16 mouse cellular contexts compared by ENCODE assay signal in the genomic region with DNA sequence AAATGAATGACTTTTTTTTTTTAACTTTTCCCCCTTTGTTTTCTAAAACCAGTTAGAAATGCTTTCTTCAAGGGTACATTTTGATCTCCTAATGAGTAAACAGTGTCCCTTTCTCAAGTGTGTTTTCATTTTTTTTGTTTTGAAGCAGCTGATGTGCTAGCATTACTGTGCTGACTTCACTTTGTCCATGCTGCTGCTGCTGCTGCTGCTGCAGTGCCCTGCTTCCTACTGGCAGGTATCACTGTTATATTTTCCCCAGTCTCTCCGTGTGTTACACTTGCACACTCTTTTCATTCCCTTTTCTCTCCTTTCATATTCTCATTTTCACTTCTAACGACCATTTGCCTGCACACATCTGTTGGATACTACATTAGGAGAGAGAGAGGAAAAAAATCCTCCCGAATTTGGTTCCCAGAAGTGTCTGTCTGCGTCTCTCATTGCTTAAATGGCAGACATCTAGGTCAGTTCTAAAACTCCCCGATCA.
DNase-seq lines count a peak whose midpoint lies in the region; ATAC-seq lines count a peak whose summit lies in the region.
"Had no signal": no experiment of that assay in that cellular context is flagged by ENCODE, and none has a peak within 500 bp of the region (broad histone marks: within the 10 kb centered on the region; RNA-seq: fewer than 3 reads in every experiment).

No protein-coding gene starts in this region.

- H3K9ac ChIP-seq in forebrain, embryonic 11.5 days (ENCODE audit: low read length), result peak overlapping the region; percentile 27; the same call in 1 of the 2 replicates
- H3K9ac ChIP-seq in hindbrain, embryonic 14.5 days, result no peak overlapping the region
- no peak overlapping the region for H3K9ac ChIP-seq in midbrain, embryonic 16.5 days (ENCODE audit: low read depth, low read length)
- H3K9ac ChIP-seq: liver, embryonic 12.5 days; lung, embryonic 15.5 days had no signal

- no peak for DNase-seq in frontal cortex, adult 2 months (ENCODE audit: extremely low spot score in 1 of 2, low spot score in 1 of 2)
- DNase-seq in forebrain, embryonic 11.5 days (ENCODE audit: low spot score), result no peak
- no peak for DNase-seq in hindbrain, embryonic 14.5 days (ENCODE audit: low spot score)
- no peak for DNase-seq in lung, postnatal 36 days
- DNase-seq: adrenal gland, postnatal 10 days; cerebellum, adult 8-10 months; gastrocnemius, postnatal 25 days; kidney, postnatal 4 days; right cerebral cortex, postnatal 4 days; thymus, postnatal 36 days had no signal

- H3K27ac ChIP-seq in forebrain, embryonic 11.5 days (ENCODE audit: low read depth, low read length), result peak overlapping the region; percentile 91
- no peak overlapping the region for H3K27ac ChIP-seq in hindbrain, embryonic 14.5 days
- peak overlapping the region; percentile 65 for H3K27ac ChIP-seq in midbrain, embryonic 16.5 days (ENCODE audit: low read length)
- H3K27ac ChIP-seq: liver, embryonic 12.5 days; lung, embryonic 15.5 days had no signal

- WGBS in forebrain, embryonic 11.5 days, result 31% methylated on average over 5 of the region's 5 CpGs
- WGBS in hindbrain, embryonic 14.5 days, result 49% methylated on average over 5 of the region's 5 CpGs
- WGBS in midbrain, embryonic 16.5 days, result 25% methylated on average over 5 of the region's 5 CpGs

- no peaks in the 10 kb centered on the region for H3K9me3 ChIP-seq in forebrain, embryonic 11.5 days (ENCODE audit: control insufficient read depth, low read length)
- H3K9me3 ChIP-seq in hindbrain, embryonic 14.5 days (ENCODE audit: control insufficient read depth, low read length), result no peaks in the 10 kb centered on the region
- H3K9me3 ChIP-seq in midbrain, embryonic 16.5 days (replicated peaks; ENCODE audit: control insufficient read depth, low read length, poor library complexity, severe bottlenecking), result no peaks in the 10 kb centered on the region
- H3K9me3 ChIP-seq: liver, embryonic 12.5 days; lung, embryonic 15.5 days had no signal

- 0 out of 2 replicates have a peak, but pooled peaks have one; percentile 28 for ATAC-seq in frontal cortex, adult (ENCODE audit: low TSS enrichment)
- peak; percentile 55 for ATAC-seq in forebrain, embryonic 11.5 days (replicated peaks; ENCODE audit: low FRiP score)
- no peak for ATAC-seq in hindbrain, embryonic 14.5 days (ENCODE audit: low FRiP score)
- 0 out of 2 replicates have a peak, but pooled peaks have one; percentile 68 for ATAC-seq in midbrain, embryonic 16.5 days
- ATAC-seq in activated CD4-positive, CD25-positive, alpha-beta regulatory T cell, adult 4 months, result no peak
- ATAC-seq: liver, embryonic 12.5 days had no signal

- no peak overlapping the region for H3K4me2 ChIP-seq in forebrain, embryonic 11.5 days (ENCODE audit: low read depth, low read length, severe bottlenecking)
- 0 out of 2 replicates have a peak overlapping the region, but pooled peaks have one; percentile 22 for H3K4me2 ChIP-seq in hindbrain, embryonic 14.5 days (replicated peaks)
- peak overlapping the region; percentile 3; the same call in 1 of the 2 replicates for H3K4me2 ChIP-seq in midbrain, embryonic 16.5 days (ENCODE audit: low read length)
- H3K4me2 ChIP-seq: liver, embryonic 12.5 days; lung, embryonic 15.5 days had no signal

- peaks cover 9% of the 10 kb centered on the region for H3K4me1 ChIP-seq in forebrain, embryonic 11.5 days (replicated peaks; ENCODE audit: control insufficient read depth, insufficient read depth, low read length)
- H3K4me1 ChIP-seq in hindbrain, embryonic 14.5 days (replicated peaks; ENCODE audit: control insufficient read depth, insufficient read depth, low read length), result peaks cover 13% of the 10 kb centered on the region; the same call in 1 of the 2 replicates
- H3K4me1 ChIP-seq in midbrain, embryonic 16.5 days (ENCODE audit: control insufficient read depth, insufficient read depth, low read length), result peaks cover 6% of the 10 kb centered on the region
- H3K4me1 ChIP-seq: liver, embryonic 12.5 days; lung, embryonic 15.5 days had no signal

- H3K27me3 ChIP-seq in forebrain, embryonic 11.5 days (ENCODE audit: control insufficient read depth, insufficient read depth, low read length), result no peaks in the 10 kb centered on the region
- H3K27me3 ChIP-seq in hindbrain, embryonic 14.5 days (ENCODE audit: control insufficient read depth, insufficient read depth, low read length), result no peaks in the 10 kb centered on the region
- no peaks in the 10 kb centered on the region for H3K27me3 ChIP-seq in midbrain, embryonic 16.5 days (ENCODE audit: control insufficient read depth, insufficient read depth, low read depth, low read length)
- H3K27me3 ChIP-seq: CH12.LX; liver, embryonic 12.5 days; lung, embryonic 15.5 days had no signal

- H3K4me3 ChIP-seq in forebrain, embryonic 11.5 days (ENCODE audit: low read depth, low read length), result no peak overlapping the region
- H3K4me3 ChIP-seq in hindbrain, embryonic 14.5 days (replicated peaks; ENCODE audit: low read length), result no peak overlapping the region
- no peak overlapping the region for H3K4me3 ChIP-seq in midbrain, embryonic 16.5 days (ENCODE audit: low read depth, low read length)
- H3K4me3 ChIP-seq: liver, embryonic 12.5 days; lung, embryonic 15.5 days had no signal

- H3K36me3 ChIP-seq in forebrain, embryonic 11.5 days (ENCODE audit: control insufficient read depth, insufficient read depth, low read length), result no peaks in the 10 kb centered on the region
- H3K36me3 ChIP-seq in hindbrain, embryonic 14.5 days (replicated peaks; ENCODE audit: control insufficient read depth, insufficient read depth), result no peaks in the 10 kb centered on the region
- H3K36me3 ChIP-seq in midbrain, embryonic 16.5 days (ENCODE audit: control insufficient read depth, insufficient read depth, low read length), result no peaks in the 10 kb centered on the region
- H3K36me3 ChIP-seq: liver, embryonic 12.5 days; lung, embryonic 15.5 days had no signal

Comparison
In these comparisons a context has a peak if more than half of its experiments do, and no peak if none do; other contexts are left out.
1. ATAC-seq: peak in frontal cortex, adult (single experiment), forebrain, embryonic 11.5 days (single experiment) and midbrain, embryonic 16.5 days (single experiment); none in hindbrain, embryonic 14.5 days (single experiment) and activated CD4-positive, CD25-positive, alpha-beta regulatory T cell, adult 4 months (single experiment).